Mouse (Mus musculus) erythroblast, embryonic 14.5 days (primary cell): ENCODE data around the gene 1700102P08Rik. TPM values are rescaled to one million over a fixed set of nuclear protein-coding genes. Genes with fewer than 3 reads are reported as not detected.

Source experiments
- H3K27me3 ChIP-seq: 2 replicates; pipeline ENCODE4 v1.6.1; 2012; ENCODE audit warnings: inconsistent platforms; ENCODE audit not compliant: control insufficient read depth
- H3K36me3 ChIP-seq: 2 replicates; pipeline ENCODE4 v1.6.1; 2012; ENCODE audit warnings: mild to moderate bottlenecking, inconsistent platforms; ENCODE audit not compliant: control insufficient read depth
- H3K4me1 ChIP-seq: 2 replicates; pipeline ENCODE4 v1.6.1; 2012; ENCODE audit warnings: inconsistent platforms; ENCODE audit not compliant: control insufficient read depth
- H3K4me3 ChIP-seq: replicated peaks from 2 replicates; pipeline ENCODE3; 2012; ENCODE audit warnings: moderate library complexity, mild to moderate bottlenecking, inconsistent platforms
- H3K9me3 ChIP-seq: 2 replicates; pipeline ENCODE4 v1.6.1; 2012; ENCODE audit warnings: low read length, inconsistent platforms, mixed read lengths; ENCODE audit not compliant: control insufficient read depth
- GATA1 ChIP-seq: IDR thresholded peaks from 2 replicates; pipeline ENCODE4 v1.6.1; 2012; ENCODE audit warnings: low read length, inconsistent platforms, mixed read lengths
- TAL1 ChIP-seq: IDR thresholded peaks from 3 replicates; pipeline ENCODE4 v1.6.1; 2012; ENCODE audit warnings: low read length, inconsistent platforms, mixed read lengths
- polyA plus RNA-seq: library from polyadenylated mRNA; stranded (reverse); fragments of >175 nt; gene quantifications from 2 replicates; pipeline ENCODE4 v1.2.3, GENCODE M21; 2012

Gene 1700102P08Rik
- polyA plus RNA-seq, 1 experiment: 0.93 TPM

GRCm38 (mm10) chr9:108452291-108452906 lies 59.8 kb downstream of the 1700102P08Rik start:
- Histone ChIP-seq H3K27me3 (no peaks in the 10 kb centered on the region), H3K9me3 (peaks cover 2% of the 10 kb centered on the region; the same call in 1 of the 2 replicates), H3K36me3 (peaks cover 30% of the 10 kb centered on the region), H3K4me1 (peaks cover 76% of the 10 kb centered on the region), H3K4me3 (peak overlapping the region; percentile 71)
- TF ChIP-seq TAL1 (no peak), GATA1 (no peak)

GRCm38 (mm10) chr9:108452911-108453310 lies 60.3 kb downstream of the 1700102P08Rik start:
- H3K27me3 ChIP-seq: no peaks in the 10 kb centered on the region
- peaks cover 77% of the 10 kb centered on the region for H3K4me1 ChIP-seq
- peaks cover 25% of the 10 kb centered on the region for H3K36me3 ChIP-seq
- H3K9me3 ChIP-seq: peaks cover 2% of the 10 kb centered on the region; the same call in 1 of the 2 replicates
- TF ChIP-seq TAL1 (no peak), GATA1 (no peak)
- H3K4me3 ChIP-seq: peak overlapping the region; percentile 71

- H3K36me3 ChIP-seq: peaks cover 20% of the 10 kb centered on the region
- H3K4me3 ChIP-seq: no peak overlapping the region
- TF ChIP-seq GATA1 (no peak), TAL1 (no peak)
- peaks cover 75% of the 10 kb centered on the region for H3K4me1 ChIP-seq
- no peaks in the 10 kb centered on the region for H3K27me3 ChIP-seq
- H3K9me3 ChIP-seq: peaks cover 2% of the 10 kb centered on the region; the same call in 1 of the 2 replicates
Measured at GRCm38 (mm10) chr9:108453458-108453857, 60.9 kb downstream of the 1700102P08Rik start.

GRCm38 (mm10) chr9:108454429-108454828 lies 61.8 kb downstream of the 1700102P08Rik start:
- peaks cover 2% of the 10 kb centered on the region; the same call in 1 of the 2 replicates for H3K9me3 ChIP-seq
- H3K4me1 ChIP-seq: peaks cover 65% of the 10 kb centered on the region
- TF ChIP-seq GATA1 (no peak), TAL1 (no peak)
- H3K27me3 ChIP-seq: no peaks in the 10 kb centered on the region
- peaks cover 10% of the 10 kb centered on the region for H3K36me3 ChIP-seq
- no peak overlapping the region for H3K4me3 ChIP-seq

GRCm38 (mm10) chr9:108455747-108456571 lies 63.4 kb downstream of the 1700102P08Rik start:
- Histone ChIP-seq H3K4me3 (no peak overlapping the region), H3K9me3 (peaks cover 8% of the 10 kb centered on the region), H3K4me1 (peaks cover 63% of the 10 kb centered on the region), H3K36me3 (peaks cover 1% of the 10 kb centered on the region), H3K27me3 (no peaks in the 10 kb centered on the region)
- TF ChIP-seq TAL1 (no peak), GATA1 (no peak)

- Histone ChIP-seq H3K9me3 (peaks cover 8% of the 10 kb centered on the region), H3K4me1 (peaks cover 63% of the 10 kb centered on the region), H3K36me3 (peaks cover 3% of the 10 kb centered on the region; the same call in 1 of the 2 replicates), H3K27me3 (no peaks in the 10 kb centered on the region), H3K4me3 (no peak overlapping the region)
- TF ChIP-seq TAL1 (no peak), GATA1 (no peak)
Measured at GRCm38 (mm10) chr9:108456953-108457352, 64.3 kb downstream of the 1700102P08Rik start.

GRCm38 (mm10) chr9:108459939-108460318 lies 67.3 kb downstream of the 1700102P08Rik start:
- peaks cover 6% of the 10 kb centered on the region for H3K9me3 ChIP-seq
- H3K27me3 ChIP-seq: no peaks in the 10 kb centered on the region
- H3K4me1 ChIP-seq: peaks cover 44% of the 10 kb centered on the region
- H3K36me3 ChIP-seq: peaks cover 31% of the 10 kb centered on the region
- TF ChIP-seq TAL1: no peak
- TF ChIP-seq GATA1: no peak
- peak overlapping the region; percentile 82 for H3K4me3 ChIP-seq

Other genes with a start within 250 kb of the 1700102P08Rik start
- 0.03 and 0.07 TPM in 2 replicates for gene Bsn, start 202.4 kb upstream of the 1700102P08Rik start, polyA plus RNA-seq
- gene Dag1, start 128.8 kb upstream of the 1700102P08Rik start, polyA plus RNA-seq: 0.67 and 0.75 TPM in 2 replicates
- not detected in 2 replicates for gene Nicn1, start 102.4 kb upstream of the 1700102P08Rik start, polyA plus RNA-seq
- gene Amt, start 96.0 kb upstream of the 1700102P08Rik start, polyA plus RNA-seq: not detected in 2 replicates
- 12.9 and 13.9 TPM in 2 replicates for gene Rhoa, start 86.7 kb upstream of the 1700102P08Rik start, polyA plus RNA-seq
- gene Tcta, start 86.6 kb upstream of the 1700102P08Rik start, polyA plus RNA-seq: 0.16 TPM in 2 replicates
- gene Gpx1, start 53.9 kb upstream of the 1700102P08Rik start, polyA plus RNA-seq: 533 and 609 TPM in 2 replicates
- gene Usp4, start 45.0 kb upstream of the 1700102P08Rik start, polyA plus RNA-seq: 16.0 and 23.8 TPM in 2 replicates
- not detected in 2 replicates for gene Ccdc36, start 35.7 kb downstream of the 1700102P08Rik start, polyA plus RNA-seq
- gene BC048562, start 43.7 kb downstream of the 1700102P08Rik start, polyA plus RNA-seq: not detected in 2 replicates
- gene Ccdc71, start 67.7 kb downstream of the 1700102P08Rik start, polyA plus RNA-seq: 1.1 and 1.4 TPM in 2 replicates
- gene Klhdc8b, start 68.8 kb downstream of the 1700102P08Rik start, polyA plus RNA-seq: 1.8 and 1.9 TPM in 2 replicates
- 0.02 and 0.05 TPM in 2 replicates for gene Lamb2, start 86.9 kb downstream of the 1700102P08Rik start, polyA plus RNA-seq
- gene Usp19, start 97.8 kb downstream of the 1700102P08Rik start, polyA plus RNA-seq: 10.7 and 11.0 TPM in 2 replicates
- gene Qars, start 114.9 kb downstream of the 1700102P08Rik start, polyA plus RNA-seq: 5.3 and 5.9 TPM in 2 replicates
- 3.5 TPM in 2 replicates for gene Qrich1, start 124.0 kb downstream of the 1700102P08Rik start, polyA plus RNA-seq
- gene Impdh2, start 167.5 kb downstream of the 1700102P08Rik start, polyA plus RNA-seq: 4.0 and 4.4 TPM in 2 replicates
- 1.1 and 4.7 TPM in 2 replicates for gene Ndufaf3, start 174.6 kb downstream of the 1700102P08Rik start, polyA plus RNA-seq
- 6.0 and 7.1 TPM in 2 replicates for gene Dalrd3, start 177.1 kb downstream of the 1700102P08Rik start, polyA plus RNA-seq
- 0.24 and 0.45 TPM in 2 replicates for gene Wdr6, start 185.9 kb downstream of the 1700102P08Rik start, polyA plus RNA-seq
- 0.02 and 0.03 TPM in 2 replicates for gene P4htm, start 204.9 kb downstream of the 1700102P08Rik start, polyA plus RNA-seq